12 mouse cellular contexts compared by ENCODE assay signal in the genomic region with DNA sequence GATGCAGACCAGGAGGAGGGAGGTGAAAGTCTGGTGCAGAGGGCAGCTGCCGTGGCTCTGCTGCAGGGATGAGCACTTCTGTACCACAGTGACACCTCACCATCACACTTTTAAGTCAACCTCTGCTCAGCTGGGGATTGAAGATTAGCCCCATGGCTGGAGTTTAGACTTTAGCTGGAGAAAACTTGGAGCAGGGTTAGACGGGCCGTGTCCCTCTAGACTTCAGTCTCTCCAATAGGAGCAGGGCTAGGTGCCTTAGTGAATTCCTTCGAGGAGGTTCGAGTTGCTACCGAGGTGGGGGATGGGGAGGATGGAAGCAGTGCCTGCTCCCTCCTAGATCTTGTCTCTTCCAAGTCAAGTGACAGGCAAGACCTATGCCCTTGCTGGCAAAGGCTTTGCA. TPM values are rescaled to one million over a fixed set of nuclear protein-coding genes. Genes with fewer than 3 reads are reported as not detected.
DNase-seq lines count a peak whose midpoint lies in the region; ATAC-seq and TF ChIP-seq lines count a peak whose summit lies in the region.
"Had no signal": no experiment of that assay in that cellular context is flagged by ENCODE, and none has a peak within 500 bp of the region (broad histone marks: within the 10 kb centered on the region; RNA-seq: fewer than 3 reads in every experiment).

No protein-coding gene starts in this region.

- H3K36me3 ChIP-seq in limb, embryonic 13.5 days = no peaks in the 10 kb centered on the region
- H3K36me3 ChIP-seq in limb, embryonic 10.5 days = no peaks in the 10 kb centered on the region
- no peaks in the 10 kb centered on the region for H3K36me3 ChIP-seq in embryonic facial prominence, embryonic 13.5 days
- no peaks in the 10 kb centered on the region; the same call in 1 of the 2 replicates for H3K36me3 ChIP-seq in liver, embryonic 16.5 days (ENCODE audit: control insufficient read depth, insufficient read depth)
- H3K36me3 ChIP-seq in midbrain, embryonic 15.5 days (replicated peaks) = no peaks in the 10 kb centered on the region

- H3K4me3 ChIP-seq in limb, embryonic 13.5 days = peak overlapping the region; percentile 28
- no peak overlapping the region for H3K4me3 ChIP-seq in limb, embryonic 10.5 days
- H3K4me3 ChIP-seq in embryonic facial prominence, embryonic 13.5 days = peak overlapping the region; percentile 21
- H3K4me3 ChIP-seq in liver, embryonic 16.5 days (ENCODE audit: low read depth, low read length) = peak overlapping the region; percentile 56
- no peak overlapping the region for H3K4me3 ChIP-seq in layer of hippocampus, adult 2 months
- no peak overlapping the region for H3K4me3 ChIP-seq in midbrain, embryonic 15.5 days

- ATAC-seq in limb, embryonic 13.5 days (ENCODE audit: low FRiP score, low read depth) = no peak
- ATAC-seq in embryonic facial prominence, embryonic 13.5 days (ENCODE audit: insufficient number of reproducible peaks, insufficient read depth, low FRiP score, low TSS enrichment, low read depth) = no peak
- no peak for ATAC-seq in liver, embryonic 16.5 days (ENCODE audit: low read depth)
- no peak for ATAC-seq in midbrain, embryonic 15.5 days (replicated peaks)

- H3K9me3 ChIP-seq in limb, embryonic 13.5 days = no peaks in the 10 kb centered on the region
- H3K9me3 ChIP-seq in limb, embryonic 10.5 days (replicated peaks) = no peaks in the 10 kb centered on the region
- no peaks in the 10 kb centered on the region for H3K9me3 ChIP-seq in embryonic facial prominence, embryonic 13.5 days
- no peaks in the 10 kb centered on the region for H3K9me3 ChIP-seq in liver, embryonic 16.5 days (replicated peaks; ENCODE audit: control insufficient read depth, low read length)
- H3K9me3 ChIP-seq in midbrain, embryonic 15.5 days = no peaks in the 10 kb centered on the region

- peaks cover 88% of the 10 kb centered on the region for H3K4me1 ChIP-seq in limb, embryonic 13.5 days
- peaks cover 46% of the 10 kb centered on the region for H3K4me1 ChIP-seq in limb, embryonic 10.5 days
- peaks cover 81% of the 10 kb centered on the region for H3K4me1 ChIP-seq in embryonic facial prominence, embryonic 13.5 days
- H3K4me1 ChIP-seq in liver, embryonic 16.5 days (ENCODE audit: control insufficient read depth, low read depth, low read length) = peaks cover 74% of the 10 kb centered on the region
- H3K4me1 ChIP-seq in midbrain, embryonic 15.5 days = peaks cover 8% of the 10 kb centered on the region; the same call in 1 of the 2 replicates

- no peak overlapping the region for H3K27ac ChIP-seq in limb, embryonic 13.5 days
- H3K27ac ChIP-seq in limb, embryonic 10.5 days = no peak overlapping the region
- no peak overlapping the region for H3K27ac ChIP-seq in embryonic facial prominence, embryonic 13.5 days
- peak overlapping the region; percentile 94 for H3K27ac ChIP-seq in liver, embryonic 16.5 days (ENCODE audit: low read length)
- H3K27ac ChIP-seq in layer of hippocampus, adult 2 months = no peak overlapping the region
- H3K27ac ChIP-seq in midbrain, embryonic 15.5 days = no peak overlapping the region

- peak overlapping the region; percentile 32; the same call in 1 of the 2 replicates for H3K9ac ChIP-seq in limb, embryonic 13.5 days
- H3K9ac ChIP-seq in embryonic facial prominence, embryonic 13.5 days = peak overlapping the region; percentile 44; the same call in 1 of the 2 replicates
- peak overlapping the region; percentile 65 for H3K9ac ChIP-seq in liver, embryonic 16.5 days (ENCODE audit: low read depth, low read length)
- no peak overlapping the region for H3K9ac ChIP-seq in midbrain, embryonic 15.5 days

- DNase-seq in limb, embryonic 10.5 days (ENCODE audit: low spot score) = no peak
- peak; percentile 97 for DNase-seq in kidney, adult 9 months
- DNase-seq in layer of hippocampus, adult 2 months (ENCODE audit: low spot score in 2 of 2) = no peak
- DNase-seq in thymus, postnatal 14 days = no peak
- DNase-seq: cerebellum, adult 11 months had no signal

- TF ChIP-seq CTCF in layer of hippocampus, adult 2 months (conservative IDR thresholded peaks at IDR 0.05) = no peak

- WGBS in limb, embryonic 13.5 days = 43% methylated on average over 6 of the region's 6 CpGs
- 51% methylated on average over 6 of the region's 6 CpGs for WGBS in limb, embryonic 10.5 days
- WGBS in embryonic facial prominence, embryonic 13.5 days = 47% methylated on average over 6 of the region's 6 CpGs
- WGBS in liver, embryonic 16.5 days (ENCODE audit: insufficient replicate concordance) = 28% methylated on average over 6 of the region's 6 CpGs
- whole genome bisulfite sequencing in midbrain, embryonic 15.5 days = 61% methylated on average over 6 of the region's 6 CpGs

- peak overlapping the region; percentile 55 for H3K4me2 ChIP-seq in limb, embryonic 13.5 days (replicated peaks)
- H3K4me2 ChIP-seq in embryonic facial prominence, embryonic 13.5 days = peak overlapping the region; percentile 46
- H3K4me2 ChIP-seq in liver, embryonic 16.5 days (ENCODE audit: low read depth, low read length) = peak overlapping the region; percentile 71
- no peak overlapping the region for H3K4me2 ChIP-seq in midbrain, embryonic 15.5 days

- peaks cover 3% of the 10 kb centered on the region; the same call in 1 of the 2 replicates for H3K27me3 ChIP-seq in limb, embryonic 13.5 days
- H3K27me3 ChIP-seq in limb, embryonic 10.5 days (ENCODE audit: low read depth, poor library complexity, severe bottlenecking) = no peaks in the 10 kb centered on the region
- no peaks in the 10 kb centered on the region for H3K27me3 ChIP-seq in embryonic facial prominence, embryonic 13.5 days
- H3K27me3 ChIP-seq in liver, embryonic 16.5 days (ENCODE audit: control insufficient read depth, insufficient read depth, low read depth, low read length) = no peaks in the 10 kb centered on the region
- no peaks in the 10 kb centered on the region for H3K27me3 ChIP-seq in midbrain, embryonic 15.5 days (replicated peaks)

RNA-seq across cellular contexts. Expression of gene Aqp1, which starts 1.8 kb away (rescaled TPM):
- 33.9 and 36.0 TPM in 2 replicates for polyA plus RNA-seq in limb, embryonic 13.5 days (2015; fragmentation: Nextera tagmentation; extraction: Ambion mirVana)
- 0.94 and 1.1 TPM in 2 replicates for polyA plus RNA-seq in limb, embryonic 10.5 days (2016; fragmentation: Nextera tagmentation; extraction: Ambion mirVana)
- polyA plus RNA-seq in embryonic facial prominence, embryonic 13.5 days (2015; fragmentation: Nextera tagmentation; extraction: Ambion mirVana) = 46.6 and 65.9 TPM in 2 replicates
- 75.9 and 78.9 TPM in 2 replicates for polyA plus RNA-seq in liver, embryonic 16.5 days (2015; fragmentation: Nextera tagmentation; extraction: Ambion mirVana)
- under 1 TPM; 0.39 to 0.72 TPM for total RNA-seq in layer of hippocampus, adult 2 months (2021)
- polyA plus RNA-seq in midbrain, embryonic 15.5 days (2015; fragmentation: Nextera tagmentation; extraction: Ambion mirVana) = 4.5 and 4.9 TPM in 2 replicates

RNA-seq across cellular contexts. Expression of gene Ghrhr, which starts 38.0 kb away (rescaled TPM):
- polyA plus RNA-seq in limb, embryonic 13.5 days (2015; fragmentation: Nextera tagmentation; extraction: Ambion mirVana) = not detected in 2 replicates
- polyA plus RNA-seq in limb, embryonic 10.5 days (2016; fragmentation: Nextera tagmentation; extraction: Ambion mirVana) = not detected in 2 replicates
- polyA plus RNA-seq in embryonic facial prominence, embryonic 13.5 days (2015; fragmentation: Nextera tagmentation; extraction: Ambion mirVana) = not detected in 2 replicates
- polyA plus RNA-seq in liver, embryonic 16.5 days (2015; fragmentation: Nextera tagmentation; extraction: Ambion mirVana) = not detected in 2 replicates
- not detected for total RNA-seq in layer of hippocampus, adult 2 months (2021)
- not detected in 2 replicates for polyA plus RNA-seq in midbrain, embryonic 15.5 days (2015; fragmentation: Nextera tagmentation; extraction: Ambion mirVana)
- total RNA-seq: gastrocnemius, postnatal 4 days; megakaryocyte progenitor cell, adult 5-6 weeks had no signal
- polyA plus RNA-seq: neural tube, embryonic 11.5 days had no signal

Comparison
In these comparisons a context has a peak if more than half of its experiments do, and no peak if none do; other contexts are left out.
1. H3K4me3 ChIP-seq: peak in limb, embryonic 13.5 days (single experiment), embryonic facial prominence, embryonic 13.5 days (single experiment) and liver, embryonic 16.5 days (single experiment); none in limb, embryonic 10.5 days (single experiment), layer of hippocampus, adult 2 months (single experiment) and midbrain, embryonic 15.5 days (single experiment).